Mouse (Mus musculus) kidney, adult 18-20 months (tissue): ENCODE measurements at regions not wholly inside any gene's neighbourhood (a gene's known extent, or its start where the extent isn't known, plus 50 kb on each side); places are given as distances from the start of the nearest gene placed in this dataset.
A peak's percentile ranks its signal among the peaks of the same experiment; 100 is the strongest.
"Not testable (repeated sequence)": the region's sequence is repeated elsewhere in the genome, so short reads cannot be mapped to it uniquely, and the experiment has no call there.

Experiments
- DNase-seq: peaks from one replicate; pipeline ENCODE4 v3.0.0; 2021

DNA sequence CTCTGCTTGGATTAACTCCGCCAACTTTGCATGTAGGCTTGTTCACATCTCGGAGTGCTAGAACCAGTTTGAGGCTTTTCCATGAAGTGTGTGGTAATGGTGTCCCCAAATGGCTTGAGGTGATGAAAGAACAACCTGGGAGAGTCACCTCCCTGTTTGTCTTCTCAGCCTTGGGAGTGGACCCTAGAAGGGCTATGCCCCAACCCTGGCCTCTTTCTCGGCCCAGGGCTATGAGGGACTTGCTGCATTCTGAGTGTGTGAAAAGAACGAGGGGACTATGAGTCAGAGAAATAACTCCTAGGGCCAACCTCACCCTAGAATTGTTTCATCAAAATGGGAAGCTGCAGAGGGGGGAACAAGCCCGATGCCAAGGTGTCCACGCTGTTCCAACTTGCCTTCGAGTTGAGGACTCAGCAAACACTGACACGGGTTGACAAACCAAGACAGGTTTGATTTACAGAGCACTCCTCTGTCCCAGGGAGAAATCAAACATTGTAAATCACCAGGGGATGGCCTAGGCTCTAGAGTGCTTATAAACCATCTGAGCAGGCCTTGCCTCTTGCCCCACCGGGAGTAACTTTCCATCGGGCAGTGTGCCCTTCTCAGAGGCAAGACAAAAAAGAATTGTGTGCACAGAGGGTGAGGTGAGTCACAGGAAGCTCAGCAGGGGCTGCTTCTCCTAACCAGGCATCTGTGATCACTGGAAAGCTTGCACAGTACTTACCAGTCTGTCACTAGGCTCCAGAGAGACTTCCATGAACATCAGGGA, 186.3 kb upstream of the Tmem45b start:
- no peak for DNase-seq

DNA sequence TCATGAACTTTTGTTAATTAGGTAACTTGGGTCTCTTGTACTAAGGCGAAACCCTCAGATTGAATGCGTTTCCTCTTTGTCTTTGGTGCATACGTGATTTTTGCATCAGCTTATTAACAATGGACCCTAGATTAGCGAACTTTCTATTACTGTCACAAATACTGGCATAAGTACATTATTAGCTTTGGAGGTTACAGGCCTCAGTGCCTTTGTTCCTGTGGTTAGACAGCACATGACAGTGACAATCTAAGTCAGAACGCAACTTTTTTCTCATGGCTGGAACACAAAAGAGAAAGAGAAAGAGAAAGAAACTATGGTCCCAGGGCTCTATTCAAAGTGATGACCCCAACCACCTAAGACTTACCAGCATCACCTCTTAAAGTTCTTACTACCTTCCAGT, 184.8 kb upstream of the Tmem45b start:
- no peak for DNase-seq

DNA sequence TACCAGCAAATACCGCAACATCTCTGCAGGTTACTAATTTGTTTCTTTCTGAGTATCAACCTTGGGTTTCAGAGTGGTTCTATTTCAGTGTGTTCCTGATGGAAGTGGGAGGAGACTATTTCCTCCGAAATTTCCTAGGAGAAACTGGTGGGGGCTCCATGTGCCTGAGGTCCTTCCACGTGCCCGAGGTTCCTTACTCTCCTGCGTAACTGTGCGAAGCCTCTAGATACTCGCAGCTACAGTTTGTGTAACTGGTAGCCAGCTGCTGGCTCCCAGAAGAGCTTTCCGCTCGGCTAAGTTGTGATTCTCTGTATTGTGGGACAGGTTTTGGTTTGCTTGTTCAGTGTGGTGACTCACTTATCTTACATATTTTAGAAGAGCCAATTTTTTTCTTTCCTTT, 184.3 kb upstream of the Tmem45b start:
- DNase-seq = no peak

DNA sequence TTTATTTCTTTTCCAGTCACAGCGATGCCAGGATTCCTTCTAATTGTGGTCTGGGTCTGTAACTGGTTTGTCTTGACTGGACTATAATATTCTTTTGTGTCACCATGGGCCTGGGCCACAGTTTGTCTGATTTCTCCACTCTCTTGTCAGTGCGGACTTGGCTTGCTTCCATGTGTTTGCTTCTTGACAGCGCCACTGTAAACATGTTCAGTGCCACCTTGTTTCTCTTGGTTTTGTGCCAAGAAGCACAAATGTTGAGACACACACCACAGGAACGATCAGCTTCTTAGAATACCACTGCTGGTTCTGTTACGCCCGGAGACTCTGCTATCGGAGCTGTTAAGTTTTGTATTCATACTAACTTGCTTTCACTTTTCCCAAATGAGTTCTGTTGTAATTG, 180.9 kb upstream of the Tmem45b start:
- DNase-seq = no peak

DNA sequence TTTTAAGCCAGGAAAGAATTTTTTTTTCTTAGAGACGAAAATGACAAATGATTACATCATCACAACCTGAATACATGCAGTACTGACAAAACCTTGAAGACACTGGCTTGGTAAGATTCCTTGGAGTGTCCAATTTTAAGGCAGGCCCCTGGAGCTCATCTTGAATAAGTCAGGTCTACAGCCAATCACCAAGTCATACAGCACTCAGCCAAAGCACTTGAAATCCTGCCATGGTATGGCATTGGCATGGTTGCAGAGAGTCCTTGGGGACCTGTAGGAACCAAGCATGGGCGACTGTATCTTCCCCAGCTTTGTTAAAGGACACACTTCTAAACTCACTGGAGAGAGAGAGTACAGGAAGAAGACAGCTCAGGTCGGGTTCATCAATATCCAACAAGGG, 179.8 kb upstream of the Tmem45b start:
- no peak for DNase-seq

DNA sequence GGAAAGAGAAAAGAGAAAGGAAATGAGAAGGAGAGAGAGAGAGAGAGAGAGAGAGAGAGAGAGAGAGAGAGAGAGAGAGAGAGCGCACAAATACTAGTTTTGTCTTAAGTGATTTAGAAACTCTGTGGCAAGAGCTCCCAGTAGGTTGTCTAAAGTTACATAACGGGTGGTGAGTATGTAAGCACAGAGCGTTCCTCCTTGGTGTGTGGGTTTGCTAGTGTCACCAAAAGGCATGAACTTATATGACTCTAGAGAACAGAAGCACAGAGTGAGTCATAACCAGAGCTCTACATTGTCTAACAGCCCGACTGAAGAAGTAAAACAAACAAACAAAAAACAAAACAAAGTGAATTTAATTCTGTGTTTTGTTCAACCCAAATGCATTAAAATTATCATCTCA, 177.9 kb upstream of the Tmem45b start:
- no peak for DNase-seq

DNA sequence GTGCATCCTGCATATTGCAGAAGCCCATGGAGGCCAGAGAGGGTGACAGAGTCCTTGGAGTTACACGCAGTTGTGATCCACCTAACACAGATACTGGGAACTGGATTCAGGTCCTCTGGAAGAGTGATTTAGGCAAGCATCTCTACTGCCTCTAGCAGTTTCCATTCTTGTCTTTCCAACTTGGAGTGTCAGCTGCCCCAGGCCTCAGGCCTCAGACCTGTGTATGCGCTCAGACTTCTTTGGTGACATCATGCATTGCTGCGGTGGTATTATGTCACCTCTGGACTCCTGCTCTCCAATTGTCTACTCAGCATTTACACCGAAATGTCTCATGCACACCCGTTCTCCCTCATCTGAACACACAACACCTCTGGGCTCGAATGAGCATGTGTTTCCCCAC, 164.0 kb upstream of the Tmem45b start:
- DNase-seq = no peak

DNA sequence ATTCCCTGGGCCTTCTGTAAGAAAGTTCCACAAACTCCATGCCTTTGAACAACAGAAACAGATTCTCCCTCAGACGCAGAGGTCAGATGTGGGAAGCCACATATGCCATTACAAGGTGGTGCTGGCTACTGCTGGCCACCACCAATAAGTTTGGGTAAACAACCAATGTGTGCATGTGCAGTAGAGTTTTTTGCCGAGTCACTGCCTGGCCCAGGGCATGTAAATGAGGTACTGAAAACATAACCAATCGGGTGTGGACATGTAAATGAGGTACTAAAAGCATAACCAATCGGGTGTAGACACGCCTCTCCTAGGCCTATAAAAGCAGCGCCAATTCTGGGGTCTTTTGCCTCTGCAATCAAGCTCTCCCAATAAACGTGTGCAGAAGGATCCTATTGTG, 157.3 kb upstream of the Tmem45b start:
- DNase-seq = not testable (repeated sequence)

DNA sequence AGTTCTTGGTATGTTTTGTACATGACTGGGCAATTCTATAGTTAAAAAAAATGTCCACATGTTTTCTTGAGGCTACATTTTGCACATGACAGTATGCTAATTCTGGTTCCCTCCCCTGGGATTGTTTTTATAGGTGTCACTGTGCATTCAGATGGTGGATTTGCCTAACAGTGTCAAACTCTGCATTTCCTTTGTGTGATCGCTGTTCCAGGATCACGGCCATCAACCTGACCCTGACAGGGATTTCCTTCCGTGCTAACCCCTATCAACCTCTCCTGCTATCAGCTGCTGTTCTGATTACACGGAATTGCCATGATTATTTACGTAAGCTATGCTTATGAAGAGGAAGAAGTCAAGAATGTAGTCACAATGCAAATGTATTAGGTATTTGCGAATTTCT, 155.1 kb upstream of the Tmem45b start:
- no peak for DNase-seq

DNA sequence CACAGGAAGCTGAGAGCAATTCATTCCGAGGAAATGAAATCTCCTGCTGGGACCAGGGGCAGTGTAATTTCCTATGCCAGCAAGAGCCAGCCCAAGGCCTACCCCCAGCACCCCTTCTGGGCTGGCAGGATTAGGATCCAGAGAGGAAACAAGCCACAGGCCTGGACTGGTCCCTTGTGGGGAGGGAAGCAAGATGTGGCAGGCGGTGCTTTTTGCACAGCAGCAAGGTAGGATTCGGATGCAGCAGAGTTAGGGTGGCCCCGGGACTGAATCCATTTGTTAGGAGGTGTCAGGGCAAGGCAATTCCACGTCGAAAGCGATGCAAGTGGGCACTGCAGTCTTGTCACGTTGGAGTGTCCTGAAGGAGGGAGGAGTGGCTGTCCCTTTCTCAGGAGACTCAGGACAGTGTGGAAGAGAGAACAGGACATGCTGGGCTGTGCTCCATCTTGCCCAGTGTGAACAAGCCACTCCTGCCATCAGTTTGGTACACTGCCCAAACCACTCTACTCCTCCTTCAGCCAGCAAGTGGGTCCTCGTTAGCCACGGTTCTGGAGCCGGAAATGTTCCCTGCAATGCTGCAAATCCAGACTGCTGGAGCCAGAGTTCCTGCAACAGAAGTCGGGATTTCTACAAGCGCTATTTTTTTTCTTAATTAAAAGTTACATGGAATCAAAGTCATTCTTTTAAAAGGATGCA, 150.1 kb upstream of the Tmem45b start:
- DNase-seq = no peak

DNA sequence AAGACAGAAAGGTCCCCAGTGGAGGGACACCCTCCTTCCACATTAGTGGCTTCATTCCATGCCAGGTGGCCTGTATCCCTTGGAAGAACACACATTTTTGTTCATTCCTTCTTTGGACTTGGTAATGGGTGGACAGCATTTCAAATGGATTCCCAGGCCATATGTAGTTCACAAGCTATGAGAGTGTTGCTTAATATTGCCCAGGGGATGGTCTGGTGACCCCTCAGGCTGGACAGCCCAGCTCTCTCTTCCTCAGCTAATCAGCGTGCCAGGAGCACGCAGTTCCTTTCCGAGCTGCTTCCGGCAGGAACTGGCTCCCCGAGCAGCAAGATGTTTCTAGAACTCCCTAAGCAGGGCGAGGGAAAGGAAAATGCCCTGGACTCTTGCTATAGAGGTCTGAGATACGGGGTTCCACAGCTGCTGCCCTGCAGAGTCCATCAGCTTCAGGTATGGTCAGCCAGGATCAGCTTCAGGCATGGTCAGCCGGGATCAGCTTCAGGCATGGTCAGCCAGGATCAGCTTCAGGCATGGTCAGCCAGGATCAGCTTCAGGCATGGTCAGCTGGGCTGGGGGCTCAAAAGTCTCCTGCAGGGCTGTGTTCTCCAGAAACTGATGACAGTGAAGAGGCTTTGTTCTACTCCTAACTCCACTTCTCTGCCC, 146.9 kb upstream of the Tmem45b start:
- DNase-seq = no peak

DNA sequence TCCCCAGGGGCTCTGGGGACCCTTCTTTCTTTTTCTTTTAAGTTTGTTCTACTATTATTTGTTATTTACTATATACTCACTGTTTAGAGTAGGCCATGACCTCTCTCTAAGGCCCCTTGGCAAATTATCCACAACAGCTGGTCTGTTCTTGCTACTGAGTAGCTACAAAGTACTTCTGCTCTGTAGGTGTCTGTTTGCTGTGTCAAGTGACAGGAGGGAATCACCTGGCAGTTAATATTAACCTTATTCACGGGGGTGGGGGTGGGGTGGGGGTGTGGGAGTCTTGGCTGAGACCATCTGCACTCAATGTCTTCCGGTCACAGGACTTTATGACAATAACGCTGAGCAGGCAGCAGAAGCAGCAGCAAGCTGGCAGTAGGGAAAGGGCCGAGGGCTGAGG, 146.4 kb upstream of the Tmem45b start:
- DNase-seq = no peak

DNA sequence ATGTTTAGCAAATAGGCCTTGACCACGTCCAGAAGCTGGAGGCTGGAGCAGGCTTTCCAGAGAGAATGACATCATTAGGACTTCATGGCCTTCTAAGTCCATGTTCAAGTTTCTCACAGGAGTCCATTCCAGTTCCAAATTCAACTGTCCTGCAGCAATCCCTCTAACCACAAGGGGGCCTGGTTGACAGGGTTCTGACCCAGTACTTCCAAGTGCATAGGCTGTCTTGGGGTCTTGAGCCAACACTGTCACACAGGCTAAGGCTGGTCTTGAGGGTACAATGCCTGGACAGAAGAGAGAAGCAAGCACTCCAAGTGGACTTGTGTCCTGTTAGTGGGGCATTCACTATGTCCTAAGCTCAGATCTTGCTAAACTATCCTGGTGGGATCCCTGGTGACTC, 145.9 kb upstream of the Tmem45b start:
- DNase-seq = peak; percentile 15

DNA sequence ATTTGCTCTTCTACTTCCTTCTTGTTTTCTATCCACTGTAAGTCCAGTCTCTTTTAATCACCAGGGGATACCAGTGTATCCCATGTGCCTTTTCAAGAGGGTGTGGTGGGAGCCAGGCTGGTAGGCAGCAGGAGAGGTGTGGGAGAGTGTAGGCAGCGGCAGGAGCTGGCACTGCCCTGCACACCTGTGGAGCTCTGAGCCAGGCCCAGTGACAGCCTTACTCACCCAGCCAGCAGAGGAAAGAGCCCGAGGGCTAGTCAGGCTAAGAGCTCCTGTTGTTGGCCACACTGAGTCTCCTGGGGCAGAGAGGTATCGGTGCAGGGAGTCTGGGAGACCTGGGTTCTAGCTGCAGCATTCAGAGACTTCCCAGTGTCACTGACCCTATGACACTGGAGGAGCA, 145.5 kb upstream of the Tmem45b start:
- no peak for DNase-seq

DNA sequence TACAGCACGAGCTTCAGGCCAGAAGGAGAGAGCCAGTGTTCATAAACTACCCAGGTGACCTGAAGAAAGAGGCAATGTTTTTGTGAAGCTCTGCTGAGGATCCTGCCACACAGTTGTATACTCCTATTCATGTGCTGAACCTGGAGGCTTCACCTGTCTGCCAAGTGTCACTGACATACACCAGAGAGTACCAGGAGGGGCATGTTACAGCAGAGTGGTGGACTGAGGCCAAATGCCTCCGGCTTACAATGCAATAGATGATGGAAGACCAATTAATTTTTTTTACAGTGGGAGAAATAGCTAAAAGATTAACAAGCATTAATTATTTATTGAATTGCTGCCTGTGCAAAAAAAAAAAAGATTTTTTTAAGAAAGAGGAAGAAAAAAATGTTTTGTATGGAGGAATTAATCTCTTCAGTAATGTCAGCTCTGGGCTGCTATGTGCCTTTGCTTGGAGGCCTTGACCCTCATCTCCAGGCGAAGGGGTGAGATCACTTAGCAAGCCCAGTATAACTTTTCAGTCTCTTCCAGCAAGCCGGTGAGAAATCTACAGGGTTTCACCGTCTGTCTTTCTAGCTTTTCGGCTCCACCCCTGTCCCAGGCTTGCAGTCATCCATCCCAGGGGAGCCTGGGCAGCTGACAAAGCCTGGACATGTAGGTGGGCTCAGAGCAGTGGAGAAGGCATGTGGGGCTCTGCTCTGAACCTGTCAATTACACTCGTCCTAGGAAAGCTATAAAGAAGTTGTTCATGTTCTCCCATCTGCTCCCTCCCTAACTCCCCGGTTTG, 144.0 kb upstream of the Tmem45b start:
- no peak for DNase-seq

DNA sequence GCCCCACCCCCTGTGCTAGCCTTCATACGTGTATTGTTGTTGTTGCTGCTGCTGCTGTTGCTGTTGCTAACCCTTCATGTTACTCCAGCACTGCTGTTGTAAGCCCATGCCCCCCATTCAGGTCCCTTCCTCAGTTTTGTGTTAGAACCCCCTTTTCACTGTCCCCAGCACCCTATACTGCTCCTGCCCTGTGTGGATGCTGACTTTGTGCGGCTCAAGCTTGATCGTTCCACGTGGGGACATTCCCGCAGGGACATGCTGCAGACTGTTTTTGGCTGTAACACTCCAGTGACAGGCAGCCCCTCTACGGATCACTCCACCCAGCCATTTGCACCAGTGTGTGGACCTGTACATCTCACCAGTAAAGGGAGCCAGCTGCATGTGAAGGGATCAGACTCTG, 142.7 kb upstream of the Tmem45b start:
- no peak for DNase-seq

DNA sequence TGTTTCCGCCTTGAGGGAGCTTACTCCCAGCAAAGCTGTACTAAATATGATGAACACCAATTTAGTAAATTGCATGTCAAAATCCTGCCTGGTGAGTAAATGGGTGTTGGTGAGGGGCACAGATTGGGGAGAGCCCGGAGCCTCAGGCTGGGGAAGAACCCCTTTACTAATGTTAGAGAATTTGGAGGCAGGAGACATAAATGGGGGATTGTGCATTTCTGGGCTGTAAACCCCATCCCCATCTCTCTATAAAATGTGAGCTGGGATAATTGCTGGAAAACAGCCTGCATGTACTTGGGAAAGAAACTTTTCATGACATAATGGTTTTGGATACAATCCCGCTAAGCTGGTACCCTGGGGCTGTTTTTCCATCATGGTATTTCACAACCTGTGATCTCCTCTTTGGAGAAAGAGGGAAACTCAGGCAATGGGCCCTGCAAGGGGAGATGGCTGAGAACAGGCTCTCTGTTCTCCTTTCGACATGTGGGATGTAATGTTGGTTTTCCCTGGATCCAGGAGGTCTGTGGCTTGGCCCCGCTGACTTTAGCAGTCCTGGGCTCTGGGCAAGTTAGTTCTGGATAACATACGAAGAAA, 140.3 kb upstream of the Tmem45b start:
- DNase-seq = no peak

DNA sequence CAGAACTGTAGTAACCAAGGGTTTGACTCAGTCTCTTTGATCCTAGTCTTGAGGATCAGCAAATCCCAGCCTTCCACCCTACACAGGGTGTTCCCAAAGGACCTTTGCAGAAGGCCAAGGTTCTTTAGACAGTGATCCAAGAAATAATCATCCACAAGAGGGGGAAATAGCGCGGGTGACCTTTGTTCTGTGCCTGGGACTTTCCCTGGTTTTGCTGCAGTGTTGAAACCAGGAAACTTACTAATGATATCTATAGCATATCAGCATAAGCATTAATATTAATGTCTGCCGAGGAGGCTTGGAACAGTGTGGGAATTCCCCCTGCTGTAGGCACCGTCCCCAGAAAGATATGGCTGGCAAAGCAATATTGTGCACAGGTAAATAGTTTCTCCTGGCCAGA, 138.4 kb upstream of the Tmem45b start:
- DNase-seq = no peak

DNA sequence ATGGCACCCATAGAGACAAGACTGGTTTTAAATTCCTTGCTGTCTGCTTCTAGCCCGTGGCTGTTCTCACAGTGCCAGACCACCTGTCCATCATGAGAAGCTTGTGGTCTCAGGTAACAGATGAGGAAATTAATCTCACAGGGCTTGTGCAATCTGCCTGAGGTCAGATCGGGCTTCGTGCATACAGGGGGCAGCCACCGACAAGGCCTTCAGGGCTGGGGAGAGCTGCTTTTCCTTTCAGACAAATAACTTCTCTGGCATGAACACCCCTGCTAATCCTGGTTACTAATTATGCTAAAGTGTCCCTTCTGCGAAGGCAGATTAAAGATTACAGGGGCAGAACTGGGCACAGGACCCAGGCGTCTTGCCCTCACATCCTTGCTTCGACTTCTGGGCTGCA, 130.8 kb upstream of the Tmem45b start:
- no peak for DNase-seq

DNA sequence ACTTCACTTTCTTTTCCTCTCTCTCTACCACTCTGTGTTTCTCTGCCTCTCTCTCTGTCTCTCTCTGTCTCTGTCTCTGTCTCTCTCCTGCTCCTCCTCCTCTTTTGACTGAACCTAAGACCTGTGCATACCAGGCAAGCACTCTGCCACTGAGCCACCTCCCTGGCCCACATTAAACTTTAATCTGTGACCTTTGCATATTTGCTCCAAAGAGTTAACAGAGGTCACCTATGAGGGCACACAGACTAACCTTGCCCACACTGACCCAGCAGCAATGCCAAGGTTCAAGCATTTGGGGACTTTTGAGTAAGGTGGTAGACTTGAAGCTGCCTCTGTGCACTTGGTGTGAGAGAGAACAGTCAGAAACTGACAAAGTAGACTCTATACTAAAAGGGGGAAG, 123.4 kb upstream of the Tmem45b start:
- DNase-seq = peak; percentile 14

DNA sequence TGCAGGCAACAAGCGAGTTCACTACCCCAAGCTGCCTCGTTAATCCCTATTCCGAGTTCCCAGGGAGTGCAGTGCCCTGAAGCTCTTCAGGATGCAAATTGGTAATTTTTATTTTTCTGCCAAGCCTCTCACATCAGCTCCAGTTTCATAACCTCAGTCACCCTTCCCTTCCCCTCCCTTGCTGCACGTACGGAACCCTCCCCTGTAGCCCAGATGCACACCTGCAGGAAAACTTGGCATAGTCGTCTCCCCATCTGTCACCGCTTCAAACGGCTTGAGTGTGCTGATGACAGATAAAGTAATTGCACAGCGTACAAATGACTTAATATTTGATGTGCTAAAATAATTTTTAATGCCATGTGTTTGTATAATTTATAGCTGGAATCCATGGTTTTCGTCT, 119.7 kb upstream of the Tmem45b start:
- no peak for DNase-seq

DNA sequence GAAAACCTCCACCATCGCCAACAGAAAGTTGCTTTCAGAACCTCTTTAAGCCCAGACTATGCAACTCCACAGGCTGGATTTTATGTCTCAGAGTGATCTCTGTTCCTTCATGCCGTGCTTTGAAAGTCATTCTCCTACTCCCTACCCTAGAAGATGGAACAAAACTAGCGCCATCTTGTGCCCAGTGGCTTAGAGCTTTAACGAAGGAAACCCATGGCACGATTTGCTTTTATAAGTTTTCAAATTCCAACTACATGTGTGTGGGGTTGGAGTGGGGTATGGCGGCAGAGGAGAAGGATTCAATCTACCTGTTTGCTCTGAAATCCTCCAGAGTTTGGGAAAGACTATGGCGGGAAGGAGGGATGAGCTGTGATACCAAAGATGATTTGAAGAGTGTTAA, 118.7 kb upstream of the Tmem45b start:
- no peak for DNase-seq
